12 mouse cellular contexts compared by ENCODE assay signal in the genomic region with DNA sequence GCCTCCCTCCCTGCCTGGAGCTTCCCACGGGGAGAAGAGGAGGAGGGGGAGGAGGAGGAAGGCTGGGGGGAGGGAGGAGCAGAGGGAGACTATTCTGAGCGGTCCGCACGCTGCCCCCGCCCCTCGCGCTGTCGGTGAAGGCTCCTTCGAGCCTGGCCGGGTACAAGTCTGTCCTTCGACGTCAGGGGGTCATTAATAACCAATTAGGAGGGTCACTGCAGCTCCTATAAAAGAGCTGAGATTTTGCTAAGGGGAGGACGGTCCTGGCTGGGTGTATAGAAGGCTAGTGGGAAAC. TPM values are rescaled to one million over a fixed set of nuclear protein-coding genes. Genes with fewer than 3 reads are reported as not detected.
DNase-seq lines count a peak whose midpoint lies in the region; ATAC-seq and TF ChIP-seq lines count a peak whose summit lies in the region.
"Had no signal": no experiment of that assay in that cellular context is flagged by ENCODE, and none has a peak within 500 bp of the region (broad histone marks: within the 10 kb centered on the region; RNA-seq: fewer than 3 reads in every experiment).

No protein-coding gene starts in this region.

- TF ChIP-seq CTCF in forebrain, postnatal 0 days (IDR thresholded peaks at IDR 0.05; ENCODE audit: low read depth) = no peak
- TF ChIP-seq CTCF in hindbrain, postnatal 0 days (IDR thresholded peaks at IDR 0.05; ENCODE audit: low read depth) = no peak
- no peak for TF ChIP-seq CTCF in midbrain, postnatal 0 days (IDR thresholded peaks at IDR 0.05)

- no peak for DNase-seq in forebrain, embryonic 10.5 days (ENCODE audit: extremely low spot score, low spot score)
- DNase-seq in forebrain, postnatal 0 days = no peak
- no peak for DNase-seq in hindbrain, postnatal 0 days (ENCODE audit: low spot score)
- DNase-seq in midbrain, postnatal 0 days (ENCODE audit: low spot score) = no peak
- DNase-seq in Muller cell, postnatal 12 days (ENCODE audit: inconsistent ontology term) = no peak
- DNase-seq in layer of hippocampus, adult 8-10 months (ENCODE audit: low spot score in 2 of 2) = no peak
- DNase-seq: cerebellum, adult 9-11 months; heart, adult 2 months; kidney, postnatal 4 days had no signal

- H3K4me2 ChIP-seq in forebrain, postnatal 0 days (ENCODE audit: low read depth) = no peak overlapping the region
- peak overlapping the region; percentile 9; the same call in 1 of the 2 replicates for H3K4me2 ChIP-seq in embryonic facial prominence, embryonic 13.5 days
- no peak overlapping the region for H3K4me2 ChIP-seq in hindbrain, postnatal 0 days (ENCODE audit: low read depth, low read length)
- H3K4me2 ChIP-seq in midbrain, postnatal 0 days (ENCODE audit: low read depth, low read length, poor library complexity, severe bottlenecking) = 0 out of 2 replicates have a peak overlapping the region, but pooled peaks have one; percentile 4

- peak overlapping the region; percentile 47 for H3K4me3 ChIP-seq in forebrain, embryonic 10.5 days
- H3K4me3 ChIP-seq in forebrain, postnatal 0 days (ENCODE audit: low read depth, low read length) = no peak overlapping the region; the same call in 1 of the 2 replicates
- peak overlapping the region; percentile 13 for H3K4me3 ChIP-seq in embryonic facial prominence, embryonic 13.5 days
- H3K4me3 ChIP-seq in hindbrain, postnatal 0 days (ENCODE audit: low read length) = no peak overlapping the region
- H3K4me3 ChIP-seq in midbrain, postnatal 0 days (ENCODE audit: low read depth, low read length) = peak overlapping the region; percentile 12; the same call in 1 of the 2 replicates
- H3K4me3 ChIP-seq: heart, adult 2 months had no signal

- no peak overlapping the region for H3K9ac ChIP-seq in forebrain, postnatal 0 days
- no peak overlapping the region for H3K9ac ChIP-seq in embryonic facial prominence, embryonic 13.5 days
- no peak overlapping the region for H3K9ac ChIP-seq in hindbrain, postnatal 0 days (replicated peaks; ENCODE audit: low read length)
- no peak overlapping the region for H3K9ac ChIP-seq in midbrain, postnatal 0 days (replicated peaks; ENCODE audit: low read length, poor library complexity, severe bottlenecking)

- no peaks in the 10 kb centered on the region for H3K9me3 ChIP-seq in forebrain, embryonic 10.5 days
- H3K9me3 ChIP-seq in forebrain, postnatal 0 days (ENCODE audit: low read length) = no peaks in the 10 kb centered on the region
- no peaks in the 10 kb centered on the region for H3K9me3 ChIP-seq in embryonic facial prominence, embryonic 13.5 days
- H3K9me3 ChIP-seq in hindbrain, postnatal 0 days (ENCODE audit: low read length) = no peaks in the 10 kb centered on the region
- no peaks in the 10 kb centered on the region for H3K9me3 ChIP-seq in midbrain, postnatal 0 days (ENCODE audit: low read length)

- H3K27me3 ChIP-seq in forebrain, embryonic 10.5 days (ENCODE audit: poor library complexity, severe bottlenecking) = peaks cover 100% of the 10 kb centered on the region
- peaks cover 81% of the 10 kb centered on the region for H3K27me3 ChIP-seq in forebrain, postnatal 0 days (ENCODE audit: insufficient read depth, low read length)
- H3K27me3 ChIP-seq in embryonic facial prominence, embryonic 13.5 days = peaks cover 100% of the 10 kb centered on the region
- peaks cover 79% of the 10 kb centered on the region for H3K27me3 ChIP-seq in hindbrain, postnatal 0 days (ENCODE audit: insufficient read depth, low read length)
- peaks cover 70% of the 10 kb centered on the region for H3K27me3 ChIP-seq in midbrain, postnatal 0 days (ENCODE audit: insufficient read depth, low read length)

- H3K27ac ChIP-seq in forebrain, embryonic 10.5 days = peak overlapping the region; percentile 74; the same call in 1 of the 2 replicates
- no peak overlapping the region for H3K27ac ChIP-seq in forebrain, postnatal 0 days (ENCODE audit: low read depth, low read length)
- H3K27ac ChIP-seq in embryonic facial prominence, embryonic 13.5 days = no peak overlapping the region
- H3K27ac ChIP-seq in hindbrain, postnatal 0 days = no peak overlapping the region
- H3K27ac ChIP-seq in midbrain, postnatal 0 days (ENCODE audit: low read depth, low read length) = no peak overlapping the region
- H3K27ac ChIP-seq: heart, adult 2 months had no signal

- peaks cover 88% of the 10 kb centered on the region for H3K4me1 ChIP-seq in forebrain, embryonic 10.5 days
- peaks cover 8% of the 10 kb centered on the region for H3K4me1 ChIP-seq in forebrain, postnatal 0 days (ENCODE audit: insufficient read depth)
- peaks cover 52% of the 10 kb centered on the region for H3K4me1 ChIP-seq in embryonic facial prominence, embryonic 13.5 days
- peaks cover 9% of the 10 kb centered on the region for H3K4me1 ChIP-seq in hindbrain, postnatal 0 days (ENCODE audit: insufficient read depth, low read length)
- peaks cover 17% of the 10 kb centered on the region for H3K4me1 ChIP-seq in midbrain, postnatal 0 days (ENCODE audit: insufficient read depth, low read length)

- no peak for ATAC-seq in forebrain, postnatal 0 days
- no peak for ATAC-seq in embryonic facial prominence, embryonic 13.5 days (ENCODE audit: insufficient number of reproducible peaks, insufficient read depth, low FRiP score, low TSS enrichment, low read depth)
- ATAC-seq in hindbrain, postnatal 0 days = 0 out of 2 replicates have a peak, but pooled peaks have one; percentile 36
- 0 out of 2 replicates have a peak, but pooled peaks have one; percentile 19 for ATAC-seq in midbrain, postnatal 0 days (ENCODE audit: low FRiP score)
- ATAC-seq in megakaryocyte-erythroid progenitor cell, adult 5-6 weeks (replicated peaks; ENCODE audit: low FRiP score, low TSS enrichment, poor library complexity, severe bottlenecking) = no peak

- no peaks in the 10 kb centered on the region for H3K36me3 ChIP-seq in forebrain, embryonic 10.5 days (replicated peaks)
- no peaks in the 10 kb centered on the region for H3K36me3 ChIP-seq in forebrain, postnatal 0 days (ENCODE audit: insufficient read depth)
- H3K36me3 ChIP-seq in embryonic facial prominence, embryonic 13.5 days = no peaks in the 10 kb centered on the region
- H3K36me3 ChIP-seq in hindbrain, postnatal 0 days (ENCODE audit: insufficient read depth, low read length) = no peaks in the 10 kb centered on the region
- H3K36me3 ChIP-seq in midbrain, postnatal 0 days (ENCODE audit: insufficient read depth, low read length) = no peaks in the 10 kb centered on the region

- 0% methylated on average over 13 of the region's 13 CpGs for WGBS in forebrain, embryonic 10.5 days
- WGBS in forebrain, postnatal 0 days = under 1% methylated on average over 12 of the region's 13 CpGs
- WGBS in embryonic facial prominence, embryonic 13.5 days = 0% methylated on average over 12 of the region's 13 CpGs
- 0% methylated on average over 11 of the region's 13 CpGs for WGBS in hindbrain, postnatal 0 days
- 0% methylated on average over 12 of the region's 13 CpGs for WGBS in midbrain, postnatal 0 days

RNA-seq across cellular contexts. Expression of gene Prdm12, which starts 0.4 kb away (rescaled TPM):
- 0.51 and 0.77 TPM in 2 replicates for polyA plus RNA-seq in forebrain, embryonic 10.5 days (2016; fragmentation: Nextera tagmentation; extraction: Ambion mirVana)
- total RNA-seq in forebrain, postnatal 0 days (2014; rRNA removed) = 0.62 and 2.5 TPM in 2 replicates
- 1.0 and 1.9 TPM in 2 replicates for polyA plus RNA-seq in forebrain, postnatal 0 days (2015; fragmentation: Nextera tagmentation; extraction: Ambion mirVana)
- 0.08 and 0.21 TPM in 2 replicates for polyA plus RNA-seq in embryonic facial prominence, embryonic 13.5 days (2015; fragmentation: Nextera tagmentation; extraction: Ambion mirVana)
- total RNA-seq in hindbrain, postnatal 0 days (2014; rRNA removed) = not detected in 2 replicates
- 0.16 and 0.24 TPM in 2 replicates for polyA plus RNA-seq in hindbrain, postnatal 0 days (2015; fragmentation: Nextera tagmentation; extraction: Ambion mirVana)
- total RNA-seq in midbrain, postnatal 0 days (2014; rRNA removed) = 0.99 and 1.4 TPM in 2 replicates
- 1.9 and 2.4 TPM in 2 replicates for polyA plus RNA-seq in midbrain, postnatal 0 days (2015; fragmentation: Nextera tagmentation; extraction: Ambion mirVana)
- total RNA-seq in megakaryocyte-erythroid progenitor cell, adult 5-6 weeks (2014; fragmentation: Nextera tagmentation) = not detected in 2 replicates
- not detected in 2 replicates for total RNA-seq in megakaryocyte-erythroid progenitor cell, adult 5-6 weeks (2017)
- under 1 TPM in 2 of 4 experiments, not detected in 2; 0.14 to 0.37 TPM for total RNA-seq in layer of hippocampus, adult 8-10 months (2022)
- total RNA-seq: heart, adult 2 months had no signal
- polyA plus RNA-seq: heart, adult 2 months; testis, adult 2 months had no signal

RNA-seq across cellular contexts. Expression of gene Exosc2, which starts 31.1 kb away (rescaled TPM):
- polyA plus RNA-seq in forebrain, embryonic 10.5 days (2016; fragmentation: Nextera tagmentation; extraction: Ambion mirVana) = 104 and 110 TPM in 2 replicates
- 33.4 and 41.9 TPM in 2 replicates for total RNA-seq in forebrain, postnatal 0 days (2014; rRNA removed)
- 28.4 and 34.0 TPM in 2 replicates for polyA plus RNA-seq in forebrain, postnatal 0 days (2015; fragmentation: Nextera tagmentation; extraction: Ambion mirVana)
- polyA plus RNA-seq in embryonic facial prominence, embryonic 13.5 days (2015; fragmentation: Nextera tagmentation; extraction: Ambion mirVana) = 77.0 and 83.8 TPM in 2 replicates
- total RNA-seq in hindbrain, postnatal 0 days (2014; rRNA removed) = 17.2 and 31.1 TPM in 2 replicates
- 35.6 and 36.5 TPM in 2 replicates for polyA plus RNA-seq in hindbrain, postnatal 0 days (2015; fragmentation: Nextera tagmentation; extraction: Ambion mirVana)
- 26.7 and 27.4 TPM in 2 replicates for total RNA-seq in midbrain, postnatal 0 days (2014; rRNA removed)
- polyA plus RNA-seq in midbrain, postnatal 0 days (2015; fragmentation: Nextera tagmentation; extraction: Ambion mirVana) = 32.2 and 36.8 TPM in 2 replicates
- total RNA-seq in megakaryocyte-erythroid progenitor cell, adult 5-6 weeks (2014; fragmentation: Nextera tagmentation) = 89.1 and 94.6 TPM in 2 replicates
- total RNA-seq in megakaryocyte-erythroid progenitor cell, adult 5-6 weeks (2017) = 115 and 151 TPM in 2 replicates
- total RNA-seq in layer of hippocampus, adult 8-10 months (2022) = 10 to 100 TPM; 22.7 to 25.3 (median 23.5) TPM

RNA-seq across cellular contexts. Expression of gene Abl1, which starts 48.8 kb away (rescaled TPM):
- 51.0 and 51.9 TPM in 2 replicates for polyA plus RNA-seq in forebrain, embryonic 10.5 days (2016; fragmentation: Nextera tagmentation; extraction: Ambion mirVana)
- total RNA-seq in forebrain, postnatal 0 days (2014; rRNA removed) = 48.1 and 54.0 TPM in 2 replicates
- polyA plus RNA-seq in forebrain, postnatal 0 days (2015; fragmentation: Nextera tagmentation; extraction: Ambion mirVana) = 12.4 and 12.5 TPM in 2 replicates
- polyA plus RNA-seq in embryonic facial prominence, embryonic 13.5 days (2015; fragmentation: Nextera tagmentation; extraction: Ambion mirVana) = 52.5 and 53.2 TPM in 2 replicates
- total RNA-seq in hindbrain, postnatal 0 days (2014; rRNA removed) = 52.1 and 57.5 TPM in 2 replicates
- 11.3 and 13.1 TPM in 2 replicates for polyA plus RNA-seq in hindbrain, postnatal 0 days (2015; fragmentation: Nextera tagmentation; extraction: Ambion mirVana)
- 44.9 and 50.1 TPM in 2 replicates for total RNA-seq in midbrain, postnatal 0 days (2014; rRNA removed)
- 13.1 and 13.8 TPM in 2 replicates for polyA plus RNA-seq in midbrain, postnatal 0 days (2015; fragmentation: Nextera tagmentation; extraction: Ambion mirVana)
- 40.2 and 40.4 TPM in 2 replicates for total RNA-seq in megakaryocyte-erythroid progenitor cell, adult 5-6 weeks (2014; fragmentation: Nextera tagmentation)
- total RNA-seq in megakaryocyte-erythroid progenitor cell, adult 5-6 weeks (2017) = 20.9 and 22.9 TPM in 2 replicates
- total RNA-seq in layer of hippocampus, adult 8-10 months (2022) = 10 to 100 TPM; 45.2 to 52.9 (median 46.9) TPM

Comparison
In these comparisons a context has a peak if more than half of its experiments do, and no peak if none do; other contexts are left out.
1. H3K4me3 ChIP-seq: peak in forebrain, embryonic 10.5 days (single experiment), embryonic facial prominence, embryonic 13.5 days (single experiment) and midbrain, postnatal 0 days (single experiment); none in forebrain, postnatal 0 days (single experiment) and hindbrain, postnatal 0 days (single experiment).
2. ATAC-seq: peak in hindbrain, postnatal 0 days (single experiment) and midbrain, postnatal 0 days (single experiment); none in forebrain, postnatal 0 days (single experiment), embryonic facial prominence, embryonic 13.5 days (single experiment) and megakaryocyte-erythroid progenitor cell, adult 5-6 weeks (single experiment).
3. H3K4me2 ChIP-seq: peak in embryonic facial prominence, embryonic 13.5 days (single experiment) and midbrain, postnatal 0 days (single experiment); none in forebrain, postnatal 0 days (single experiment) and hindbrain, postnatal 0 days (single experiment).